Mouse (Mus musculus): ENCODE results near the gene Mlh3.

The Mlh3 gene

GRCm38 (mm10) chr12:85233376-85234358 lies 36.7 kb downstream of the Mlh3 start:
- in situ Hi-C loops (cut with MboI, MseI): no loop called here

DNA sequence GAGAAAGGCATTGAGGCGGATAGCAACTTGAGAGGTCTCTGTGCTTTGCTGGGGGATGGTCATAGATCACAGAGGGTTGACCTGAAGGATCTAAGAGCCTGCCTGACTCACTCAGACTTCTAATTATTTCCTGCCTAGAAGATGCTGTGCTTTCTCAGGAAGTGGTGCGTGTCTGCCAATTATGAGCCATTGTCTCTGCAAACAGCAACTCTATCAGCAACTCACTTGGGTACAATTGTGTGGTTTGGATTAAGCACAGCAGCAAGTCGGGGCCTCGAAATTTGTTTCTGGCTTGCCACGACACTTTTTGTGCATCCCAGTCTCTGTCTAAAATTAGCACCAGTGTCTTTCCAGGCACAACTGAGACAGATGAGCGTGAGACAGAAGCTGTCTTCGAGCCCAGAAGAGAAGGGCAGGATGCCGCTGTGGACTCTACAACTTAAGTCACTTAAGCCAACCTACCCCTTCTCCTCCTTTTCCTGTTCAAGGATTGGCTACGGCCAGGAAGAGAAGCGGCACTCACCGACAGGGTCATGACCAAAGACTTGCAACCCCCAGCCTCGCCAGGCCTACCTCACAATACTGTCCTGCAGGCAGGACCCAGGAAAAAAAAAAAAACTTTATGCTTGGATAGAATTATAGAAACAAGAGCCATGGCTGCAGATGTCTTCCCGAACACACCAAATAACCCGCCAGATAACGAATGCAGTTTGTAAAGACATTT lies 42.4 kb downstream of the Mlh3 start:
- in situ Hi-C loops (cut with MboI, MseI): no loop called here

- in situ Hi-C loops (cut with MboI, MseI): no loop called here
These were observed 43.2 kb downstream of the Mlh3 start for GRCm38 (mm10) chr12:85227227-85227626.

- in situ Hi-C loops (cut with MboI, MseI): loop anchor here (10.0 to 25.0 kb wide), 3 partner anchors 45 to 1908 kb away; partner anchors contain the start of gene Rps6kl1
These were observed 50.5 kb downstream of the Mlh3 start for GRCm38 (mm10) chr12:85219905-85220290.

DNA sequence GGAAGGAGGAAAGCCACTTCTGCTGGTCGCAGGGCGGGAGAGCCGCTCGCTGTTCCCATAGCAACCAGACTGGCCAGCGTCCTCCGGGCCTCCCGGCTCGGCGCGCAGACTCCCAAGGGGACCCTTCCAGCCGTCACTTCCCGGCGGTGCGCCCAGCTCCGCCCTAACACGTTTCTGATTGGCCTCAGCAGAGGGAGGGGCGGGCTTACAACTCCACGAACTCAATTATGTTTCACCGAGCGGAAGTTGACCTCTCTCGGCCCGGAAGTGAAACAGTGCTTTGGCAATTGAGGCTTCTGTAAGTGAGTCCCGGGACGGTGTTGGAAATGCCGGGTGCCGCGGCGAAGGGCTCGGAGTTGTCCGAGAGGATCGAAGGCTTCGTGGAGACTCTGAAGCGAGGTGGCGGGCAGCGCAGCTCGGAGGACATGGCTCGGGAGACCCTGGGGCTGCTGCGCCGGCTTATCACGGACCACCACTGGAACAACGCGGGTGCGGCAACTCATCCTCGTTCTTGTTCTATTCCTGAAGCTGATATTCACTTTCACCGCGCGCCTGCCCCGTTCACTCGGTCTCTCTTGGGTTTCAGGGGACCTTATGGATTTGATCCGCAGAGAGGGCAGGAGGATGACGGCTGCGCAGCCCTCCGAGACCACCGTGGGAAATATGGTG lies 51.0 kb downstream of the Mlh3 start, which contains the start of gene Eif2b2:
Gene Eif2b2, plus strand, starts transcription at position 246 of the 669 bp plus-strand sequence.
- in situ Hi-C loops (cut with MboI, MseI): loop anchor here (10.0 to 25.0 kb wide), 3 partner anchors 45 to 1907 kb away; partner anchors contain the start of gene Rps6kl1

- in situ Hi-C loops (cut with MboI, MseI): loop anchor here (10.0 to 25.0 kb wide), 3 partner anchors 47 to 1906 kb away; partner anchors contain the start of gene Rps6kl1
These were observed 52.6 kb downstream of the Mlh3 start for GRCm38 (mm10) chr12:85217733-85218310.

DNA sequence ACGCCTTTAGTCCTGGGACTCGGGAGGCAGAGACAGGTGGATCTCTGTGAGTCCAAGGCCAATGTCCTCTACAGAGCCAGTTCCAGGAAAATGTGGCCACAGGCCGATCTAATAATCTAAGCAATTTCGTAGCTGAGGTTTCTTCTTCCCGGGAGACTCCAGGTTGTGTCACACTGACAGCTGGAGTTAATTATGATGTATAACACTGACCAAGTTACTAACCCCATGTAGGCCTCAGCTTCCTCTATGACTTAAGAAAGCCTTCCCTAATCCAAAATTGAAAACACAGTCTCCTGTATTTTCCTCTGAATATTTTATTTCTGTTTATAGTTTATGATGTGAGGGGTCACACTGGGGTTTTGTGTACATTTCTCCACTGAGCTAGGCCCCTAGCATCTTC lies 55.4 kb downstream of the Mlh3 start:
- in situ Hi-C loops (cut with MboI, MseI): loop anchor here (10.0 to 25.0 kb wide), 3 partner anchors 50 to 1903 kb away; partner anchors contain the start of gene Rps6kl1

GRCm38 (mm10) chr12:85208687-85209199 lies 61.7 kb downstream of the Mlh3 start:
- in situ Hi-C loops (cut with MboI, MseI): loop anchor here (25.0 kb wide), 1 partner anchor 1896 kb away; no protein-coding TSS in a partner anchor

DNA sequence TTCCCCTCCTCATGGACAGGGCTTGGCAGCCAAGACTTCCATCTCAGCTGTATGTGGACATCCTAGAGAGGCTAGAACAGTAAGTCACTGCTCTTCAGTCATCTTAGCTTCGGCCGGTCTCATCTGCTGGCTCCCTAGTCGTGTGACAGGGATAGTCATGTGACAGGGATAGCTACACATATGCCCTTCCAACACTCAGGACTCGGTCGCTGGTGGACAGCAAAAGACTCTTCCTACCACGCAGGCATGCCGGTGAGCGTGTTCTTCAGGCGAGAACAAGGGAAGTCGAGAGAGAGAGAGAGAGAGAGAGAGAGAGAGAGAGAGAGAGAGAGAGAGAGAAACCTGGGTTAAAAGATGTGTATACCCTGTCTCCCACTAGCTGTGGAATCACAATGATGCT lies 65.0 kb downstream of the Mlh3 start:
- in situ Hi-C loops (cut with MboI, MseI): loop anchor here (25.0 kb wide), 1 partner anchor 1893 kb away; no protein-coding TSS in a partner anchor

DNA sequence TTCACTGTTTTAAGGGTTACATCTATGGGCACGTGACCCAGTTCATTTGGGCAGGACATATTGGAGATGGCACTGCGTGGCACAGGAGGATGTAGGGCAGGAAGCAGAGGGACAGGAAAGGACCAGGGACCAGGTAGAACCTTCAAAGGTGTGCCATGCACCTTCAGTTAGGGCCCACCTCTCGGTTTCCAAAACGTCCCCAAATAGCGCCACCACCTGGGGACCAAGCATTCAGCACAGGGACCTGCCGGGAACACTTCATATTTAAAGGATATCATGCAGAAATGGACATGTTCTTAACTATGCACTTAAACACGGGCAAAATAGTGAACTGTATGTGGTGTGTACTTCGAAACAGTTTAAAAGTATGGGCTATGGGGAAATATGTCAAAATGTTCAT lies 66.3 kb downstream of the Mlh3 start:
- in situ Hi-C loops (cut with MboI, MseI): loop anchor here (25.0 kb wide), 1 partner anchor 1892 kb away; no protein-coding TSS in a partner anchor

GRCm38 (mm10) chr12:85203699-85204098 lies 66.7 kb downstream of the Mlh3 start:
- in situ Hi-C loops (cut with MboI, MseI): loop anchor here (25.0 kb wide), 1 partner anchor 1891 kb away; no protein-coding TSS in a partner anchor

DNA sequence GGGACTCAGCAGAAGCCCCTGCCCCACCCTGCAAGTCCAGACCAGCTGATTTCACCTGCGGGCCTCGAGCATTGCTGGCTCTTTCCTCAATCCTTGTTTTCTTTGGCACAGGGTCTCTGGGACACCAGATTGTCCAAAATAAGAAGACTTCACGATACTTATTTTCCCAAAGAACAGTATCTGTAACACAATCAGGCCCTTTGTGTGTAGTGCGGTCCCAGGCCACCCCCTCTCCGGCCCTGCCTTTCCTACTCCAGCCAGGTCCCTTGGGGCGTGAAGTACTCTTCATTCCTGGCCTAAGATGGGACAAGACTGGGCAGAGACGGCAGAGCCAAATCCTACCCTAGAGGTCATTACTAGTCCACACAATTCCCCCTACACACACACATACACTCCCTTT lies 68.2 kb downstream of the Mlh3 start:
- in situ Hi-C loops (cut with MboI, MseI): loop anchor here (25.0 kb wide), 1 partner anchor 1890 kb away; no protein-coding TSS in a partner anchor

DNA sequence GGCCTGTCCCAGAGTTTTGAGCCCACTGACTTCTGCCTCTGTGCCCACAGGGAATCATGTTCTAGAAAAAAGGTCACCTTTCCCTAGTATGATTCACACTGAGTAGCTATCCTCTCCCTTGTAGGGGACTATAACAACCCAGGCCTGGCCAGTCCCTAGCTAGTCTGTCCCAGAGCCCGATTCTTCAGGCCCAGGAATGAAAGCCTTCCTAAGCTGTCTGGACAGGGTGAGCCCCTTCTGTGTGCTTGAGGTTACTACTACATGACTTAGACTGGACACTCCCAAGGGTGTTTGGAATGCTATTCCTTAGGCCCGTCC lies 68.6 kb downstream of the Mlh3 start:
- in situ Hi-C loops (cut with MboI, MseI): loop anchor here (25.0 kb wide), 1 partner anchor 1889 kb away; no protein-coding TSS in a partner anchor

DNA sequence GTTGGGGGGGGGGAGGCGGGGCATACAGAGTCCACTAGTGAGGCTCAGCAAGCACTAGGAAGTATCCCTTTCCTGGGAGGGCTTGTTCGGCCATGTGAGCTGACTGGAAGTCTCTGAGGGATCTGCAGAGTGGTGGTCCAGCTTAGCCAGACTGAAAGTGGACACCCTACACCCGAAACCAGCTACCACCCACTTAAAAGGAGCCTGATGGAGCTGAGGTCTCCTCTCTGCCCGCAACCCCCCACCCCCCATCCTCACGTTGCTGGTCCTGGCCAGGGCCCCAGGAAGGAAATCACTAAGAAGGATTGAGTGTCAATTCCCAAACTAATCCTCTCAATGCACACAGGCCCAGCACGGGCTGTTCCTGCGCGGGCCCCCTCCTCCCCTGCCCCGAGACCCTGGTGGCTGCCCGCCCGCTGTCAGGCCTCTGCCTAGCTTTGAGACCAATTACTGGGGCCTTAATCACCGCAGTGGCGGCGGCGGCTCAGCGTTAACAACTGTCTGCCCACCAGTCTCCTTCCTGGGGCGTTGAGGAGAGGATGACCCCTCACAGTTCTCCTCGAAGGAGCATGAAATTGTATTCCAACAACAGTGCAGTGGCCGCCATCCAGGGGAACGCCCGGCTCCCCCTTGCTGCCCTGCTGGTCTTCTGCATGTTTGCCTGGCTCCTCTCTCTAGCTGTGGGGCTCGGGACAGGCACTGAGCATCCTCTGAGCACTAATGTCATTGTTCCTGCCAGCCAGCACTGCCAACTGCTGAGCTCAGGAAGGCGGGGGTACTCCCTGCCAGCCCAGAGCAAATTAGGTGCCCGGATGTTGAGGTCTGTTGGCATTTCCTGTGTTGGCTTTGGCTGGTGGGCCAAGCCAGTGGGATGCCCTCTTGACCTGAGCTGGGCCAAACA lies 69.2 kb downstream of the Mlh3 start:
- in situ Hi-C loops (cut with MboI, MseI): loop anchor here (25.0 kb wide), 1 partner anchor 1889 kb away; no protein-coding TSS in a partner anchor

- in situ Hi-C loops (cut with MboI, MseI): loop anchor here (25.0 kb wide), 1 partner anchor 1888 kb away; no protein-coding TSS in a partner anchor
These were observed 70.4 kb downstream of the Mlh3 start for GRCm38 (mm10) chr12:85199954-85200353.

- in situ Hi-C loops (cut with MboI, MseI): no loop called here
These were observed 72.5 kb downstream of the Mlh3 start for GRCm38 (mm10) chr12:85197936-85198335.

- in situ Hi-C loops (cut with MboI, MseI): no loop called here
These were observed 73.0 kb downstream of the Mlh3 start for GRCm38 (mm10) chr12:85197371-85197770.

DNA sequence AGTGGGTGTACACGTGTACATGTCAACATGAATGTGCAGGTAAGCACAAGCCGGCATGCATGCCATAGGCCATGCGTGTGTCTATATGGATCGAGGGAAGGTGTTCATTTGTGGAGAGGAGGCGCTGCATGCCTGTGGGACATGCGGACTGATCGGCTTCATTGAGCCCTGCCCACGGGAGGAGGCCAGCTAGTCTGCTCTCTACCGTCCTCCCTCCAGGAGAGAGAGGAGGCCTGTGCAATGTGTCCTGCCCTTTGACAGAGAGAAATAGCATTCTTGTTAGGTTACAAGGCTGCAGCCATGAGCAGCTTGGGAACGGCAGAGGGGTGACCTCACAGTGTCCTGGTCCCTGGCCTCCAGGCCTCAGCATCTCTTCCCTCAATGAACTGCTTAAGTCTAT lies 74.2 kb downstream of the Mlh3 start:
- in situ Hi-C loops (cut with MboI, MseI): no loop called here

DNA sequence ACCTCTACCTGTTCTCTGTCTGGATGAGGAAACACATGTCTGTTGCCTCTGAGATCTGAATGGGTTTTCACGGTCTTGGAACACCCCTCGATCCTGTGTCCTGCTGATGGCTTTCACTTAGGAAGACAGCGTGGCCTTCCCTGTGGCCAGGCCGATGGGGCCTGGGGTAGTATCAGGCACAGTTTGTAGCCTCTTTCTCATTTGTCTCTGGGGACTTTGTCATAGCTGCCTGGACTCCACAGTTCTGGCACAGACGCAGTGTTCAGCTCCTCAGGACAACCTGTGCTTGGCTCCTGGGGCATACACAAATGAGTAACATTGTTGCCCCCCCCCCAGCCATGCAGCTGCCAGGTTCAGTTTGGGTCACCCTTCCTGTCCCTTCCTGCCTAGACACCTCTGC lies 75.3 kb downstream of the Mlh3 start:
- in situ Hi-C loops (cut with MboI, MseI): no loop called here

All from T-helper 1 cell (primary cell).